Mouse (Mus musculus) R1 (cell line): ENCODE measurements around the gene Fbp2.

Experiments used
- DNase-seq: peaks from one replicate; pipeline ENCODE4 v3.0.0-alpha.2; 2018; ENCODE audit warnings: low read depth, low spot score

Gene Fbp2

GRCm38 (mm10) chr13:62865651-62866315 is 7.6 kb upstream of the Fbp2 start:
- no peak for DNase-seq

- DNase-seq, result no peak
These were observed 5.5 kb upstream of the Fbp2 start for GRCm38 (mm10) chr13:62863771-62864170.

- DNase-seq, result no peak
These were observed 4.7 kb upstream of the Fbp2 start for GRCm38 (mm10) chr13:62862875-62863274.

- DNase-seq, result peak; percentile 46
These were observed 1.8 kb upstream of the Fbp2 start for GRCm38 (mm10) chr13:62860068-62860467.

- peak; percentile 43 for DNase-seq
These were observed 1.0 kb upstream of the Fbp2 start for GRCm38 (mm10) chr13:62859251-62859650.

GRCm38 (mm10) chr13:62856850-62857249 is 1.4 kb downstream of the Fbp2 start:
- no peak for DNase-seq

- DNase-seq, result peak; percentile 93
These were observed 1.9 kb downstream of the Fbp2 start for GRCm38 (mm10) chr13:62856305-62856675.

- no peak for DNase-seq
These were observed 2.6 kb downstream of the Fbp2 start for GRCm38 (mm10) chr13:62855396-62856304.

- DNase-seq, result peak; percentile 74
These were observed 3.6 kb downstream of the Fbp2 start for GRCm38 (mm10) chr13:62854666-62855065.

GRCm38 (mm10) chr13:62833341-62833740 is 24.9 kb downstream of the Fbp2 start:
- no peak for DNase-seq

GRCm38 (mm10) chr13:62832239-62832638 is 26.0 kb downstream of the Fbp2 start:
- no peak for DNase-seq

GRCm38 (mm10) chr13:62815705-62816104 is 42.5 kb downstream of the Fbp2 start:
- peak; percentile 94 for DNase-seq

- DNase-seq, result no peak
These were observed 45.5 kb downstream of the Fbp2 start for GRCm38 (mm10) chr13:62812713-62813112.

GRCm38 (mm10) chr13:62807981-62808380 is 50.2 kb downstream of the Fbp2 start:
- DNase-seq, result peak; percentile 56
